Mouse (Mus musculus) frontal cortex, postnatal 14 days (tissue): ENCODE measurements around the gene Fam69b.
"Not testable (repeated sequence)": the region's sequence is repeated elsewhere in the genome, so short reads cannot be mapped to it uniquely, and the experiment has no call there.

Experiments used
- DNase-seq, 2 experiments: peaks; one replicate each; pipeline ENCODE4 v3.0.0; 2022; ENCODE audit warnings: low spot score in 2 of 2

Fam69b gene

GRCm38 (mm10) chr2:26661768-26662508, 33.7 kb downstream of the Fam69b start:
- DNase-seq = no peak

GRCm38 (mm10) chr2:26662509-26662882, 34.2 kb downstream of the Fam69b start:
- no peak for DNase-seq

- no peak for DNase-seq
Observed at GRCm38 (mm10) chr2:26663112-26663511, 34.9 kb downstream of the Fam69b start.

DNA sequence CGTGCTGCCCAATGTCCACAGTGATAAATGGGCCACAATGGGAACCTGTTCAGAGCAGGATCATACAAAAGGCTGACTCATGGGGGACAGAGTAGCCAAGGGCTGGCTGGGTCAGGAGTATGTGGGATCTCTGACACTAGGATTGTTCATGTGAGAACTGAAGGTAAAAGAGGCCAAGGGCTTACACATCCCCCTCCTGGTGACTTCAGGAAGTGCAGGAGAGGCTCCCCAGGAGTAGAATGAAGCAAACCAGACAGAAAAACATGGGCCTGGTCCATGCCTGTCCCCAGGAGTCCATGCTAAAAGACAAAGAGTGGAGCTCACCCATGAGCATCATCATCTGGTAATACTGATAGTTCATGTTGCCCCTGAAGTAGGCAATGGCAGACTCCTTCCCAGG, 35.3 kb downstream of the Fam69b start:
- DNase-seq = not testable (repeated sequence)

DNA sequence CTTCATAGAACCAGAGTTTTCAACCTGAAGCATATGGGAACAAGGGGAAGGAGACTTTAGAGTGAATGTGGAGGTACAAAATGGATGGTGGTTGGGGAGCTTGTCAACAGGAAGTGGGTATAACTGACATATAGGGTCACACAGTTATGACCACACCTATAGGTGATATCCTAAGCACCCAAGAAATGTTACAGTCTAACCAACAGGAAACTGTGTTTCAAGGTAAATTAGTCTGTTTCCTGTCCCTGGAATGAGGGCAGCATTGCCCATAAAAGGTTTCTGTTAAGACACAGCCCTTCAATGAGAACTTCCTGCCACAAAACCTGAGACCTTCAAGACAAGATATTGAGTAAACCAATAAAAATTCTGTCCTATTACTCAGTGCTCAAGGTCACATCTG, 40.5 kb downstream of the Fam69b start:
- DNase-seq = no peak

GRCm38 (mm10) chr2:26671182-26671581, 42.9 kb downstream of the Fam69b start, which contains the start of gene Lcn4:
Gene Lcn4 (minus strand): TSS chr2:26671282.
- no peak for DNase-seq
